Mouse (Mus musculus) midbrain, embryonic 12.5 days (tissue): ENCODE results near the gene Adssl1. TPM values are rescaled to one million over a fixed set of nuclear protein-coding genes. Genes with fewer than 3 reads are reported as not detected.

Source experiments
- ATAC-seq: fragments of 200-750 bp; cut with Nextera tagmentation; 2 replicates; pipeline ENCODE4 v1.8.0; 2017; ENCODE audit warnings: low read depth, moderate TSS enrichment, moderate library complexity; ENCODE audit not compliant: low FRiP score
- H3K27ac ChIP-seq: fragments of 300-500 bp; sonication (generic); replicated peaks from 2 replicates; pipeline ENCODE4 v1.5.1; 2016; ENCODE audit warnings: mild to moderate bottlenecking
- H3K27me3 ChIP-seq: fragments of 300-500 bp; sonication (generic); 2 replicates; pipeline ENCODE4 v1.6.1; 2016; ENCODE audit warnings: mild to moderate bottlenecking
- H3K36me3 ChIP-seq: fragments of 300-500 bp; sonication (generic); 2 replicates; pipeline ENCODE4 v1.6.1; 2016
- H3K4me1 ChIP-seq: fragments of 300-500 bp; sonication (generic); 2 replicates; pipeline ENCODE4 v1.6.1; 2016
- H3K4me2 ChIP-seq: fragments of 300-500 bp; sonication (generic); replicated peaks from 2 replicates; pipeline ENCODE4 v1.6.1; 2016; ENCODE audit warnings: mild to moderate bottlenecking, moderate library complexity
- H3K4me3 ChIP-seq: fragments of 300-500 bp; sonication (generic); 2 replicates; pipeline ENCODE4 v1.5.1; 2016; ENCODE audit warnings: mild to moderate bottlenecking
- H3K9ac ChIP-seq: fragments of 300-500 bp; sonication (generic); replicated peaks from 2 replicates; pipeline ENCODE4 v1.6.1; 2016; ENCODE audit warnings: mild to moderate bottlenecking, moderate library complexity
- H3K9me3 ChIP-seq: fragments of 300-500 bp; sonication (generic); 2 replicates; pipeline ENCODE4 v1.6.1; 2016; ENCODE audit warnings: mild to moderate bottlenecking
- WGBS: fragments of 180-500 bp; shearing (Covaris S2); methylation state at CpG from one replicate; pipeline ENCODE4 v1.1.7; 2016; 5-methylcytosine and 5-hydroxymethylcytosine counted together
- polyA plus RNA-seq: library from polyadenylated mRNA; unstranded; fragments of >200 nt; fragmentation: Nextera tagmentation; extraction: Ambion mirVana; gene quantifications from 2 replicates; pipeline ENCODE4 v1.2.1, GENCODE M21; 2016

Adssl1 gene
- polyA plus RNA-seq, 1 experiment from 2014 or later, result 1.9 TPM

GRCm38 (mm10) chr12:112644855-112645506 is 25.1 kb downstream of the Adssl1 start:
- H3K4me3 ChIP-seq, result peak overlapping the region; percentile 75
- H3K4me1 ChIP-seq, result peaks cover 18% of the 10 kb centered on the region
- H3K36me3 ChIP-seq, result peaks cover 26% of the 10 kb centered on the region
- H3K27me3 ChIP-seq, result no peaks in the 10 kb centered on the region
- H3K9ac ChIP-seq, result peak overlapping the region; percentile 81
- no peaks in the 10 kb centered on the region for H3K9me3 ChIP-seq
- WGBS, result under 1% methylated on average over 75 of the region's 75 CpGs
- peak overlapping the region; percentile 89 for H3K4me2 ChIP-seq
- no peak; the same call in 1 of the 2 replicates for ATAC-seq
- peak overlapping the region; percentile 81 for H3K27ac ChIP-seq

GRCm38 (mm10) chr12:112646139-112646538 is 26.3 kb downstream of the Adssl1 start:
- Histone ChIP-seq H3K36me3 (peaks cover 37% of the 10 kb centered on the region), H3K9me3 (no peaks in the 10 kb centered on the region), H3K4me3 (peak overlapping the region; percentile 75), H3K4me1 (peaks cover 18% of the 10 kb centered on the region), H3K4me2 (peak overlapping the region; percentile 89), H3K27ac (no peak overlapping the region), H3K27me3 (no peaks in the 10 kb centered on the region), H3K9ac (peak overlapping the region; percentile 81)
- ATAC-seq, result no peak
- WGBS, result 62% methylated on average over 6 of the region's 6 CpGs

- Histone ChIP-seq H3K27me3 (no peaks in the 10 kb centered on the region), H3K9ac (no peak overlapping the region), H3K36me3 (peaks cover 51% of the 10 kb centered on the region), H3K4me1 (peaks cover 18% of the 10 kb centered on the region), H3K27ac (no peak overlapping the region), H3K4me3 (no peak overlapping the region), H3K9me3 (no peaks in the 10 kb centered on the region), H3K4me2 (no peak overlapping the region)
- ATAC-seq, result no peak
- WGBS, result 93% methylated on average over 5 of the region's 5 CpGs
Observed at GRCm38 (mm10) chr12:112648081-112648480, 28.2 kb downstream of the Adssl1 start.

GRCm38 (mm10) chr12:112651778-112652439 is 32.1 kb downstream of the Adssl1 start:
- Histone ChIP-seq H3K4me3 (no peak overlapping the region), H3K36me3 (peaks cover 87% of the 10 kb centered on the region), H3K27ac (no peak overlapping the region), H3K9me3 (no peaks in the 10 kb centered on the region), H3K4me1 (peaks cover under 1% of the 10 kb centered on the region), H3K27me3 (no peaks in the 10 kb centered on the region), H3K9ac (no peak overlapping the region), H3K4me2 (no peak overlapping the region)
- 82% methylated on average over 5 of the region's 5 CpGs for WGBS
- no peak for ATAC-seq

GRCm38 (mm10) chr12:112653157-112653824 is 33.4 kb downstream of the Adssl1 start:
- Histone ChIP-seq H3K36me3 (peaks cover 91% of the 10 kb centered on the region), H3K4me3 (no peak overlapping the region), H3K27me3 (no peaks in the 10 kb centered on the region), H3K4me1 (no peaks in the 10 kb centered on the region; the same call in 1 of the 2 replicates), H3K9ac (no peak overlapping the region), H3K4me2 (no peak overlapping the region), H3K9me3 (no peaks in the 10 kb centered on the region), H3K27ac (peak overlapping the region; percentile 47; the same call in 1 of the 2 replicates)
- WGBS, result 56% methylated on average over 7 of the region's 7 CpGs
- ATAC-seq, result peak; percentile 63

- H3K9me3 ChIP-seq, result no peaks in the 10 kb centered on the region
- WGBS, result 96% methylated on average over 5 of the region's 5 CpGs
- no peak overlapping the region for H3K4me2 ChIP-seq
- H3K9ac ChIP-seq, result no peak overlapping the region
- no peaks in the 10 kb centered on the region for H3K27me3 ChIP-seq
- ATAC-seq, result no peak
- peaks cover 91% of the 10 kb centered on the region for H3K36me3 ChIP-seq
- no peaks in the 10 kb centered on the region; the same call in 1 of the 2 replicates for H3K4me1 ChIP-seq
- H3K27ac ChIP-seq, result peak overlapping the region; percentile 47; the same call in 1 of the 2 replicates
- H3K4me3 ChIP-seq, result no peak overlapping the region
Observed at GRCm38 (mm10) chr12:112654076-112654475, 34.2 kb downstream of the Adssl1 start.

- H3K9me3 ChIP-seq, result no peaks in the 10 kb centered on the region
- 97% methylated on average over 7 of the region's 7 CpGs for WGBS
- no peak overlapping the region for H3K9ac ChIP-seq
- no peak for ATAC-seq
- H3K27me3 ChIP-seq, result no peaks in the 10 kb centered on the region
- no peak overlapping the region for H3K4me3 ChIP-seq
- H3K4me1 ChIP-seq, result peaks cover 38% of the 10 kb centered on the region
- H3K4me2 ChIP-seq, result no peak overlapping the region
- peaks cover 95% of the 10 kb centered on the region for H3K36me3 ChIP-seq
- H3K27ac ChIP-seq, result no peak overlapping the region
Observed at GRCm38 (mm10) chr12:112658619-112659018, 38.8 kb downstream of the Adssl1 start.

- Histone ChIP-seq H3K36me3 (peaks cover 90% of the 10 kb centered on the region), H3K4me1 (peaks cover 43% of the 10 kb centered on the region)
Observed at GRCm38 (mm10) chr12:112659109-112659508, 39.3 kb downstream of the Adssl1 start.

GRCm38 (mm10) chr12:112660576-112661326 is 40.9 kb downstream of the Adssl1 start:
- H3K27ac ChIP-seq, result peak overlapping the region; percentile 96
- H3K9me3 ChIP-seq, result no peaks in the 10 kb centered on the region
- no peak overlapping the region for H3K4me3 ChIP-seq
- H3K4me1 ChIP-seq, result peaks cover 59% of the 10 kb centered on the region
- 31% methylated on average over 5 of the region's 5 CpGs for WGBS
- peak; percentile 51 for ATAC-seq
- H3K4me2 ChIP-seq, result peak overlapping the region; percentile 40
- H3K9ac ChIP-seq, result peak overlapping the region; percentile 46; the same call in 1 of the 2 replicates
- H3K36me3 ChIP-seq, result peaks cover 86% of the 10 kb centered on the region
- no peaks in the 10 kb centered on the region for H3K27me3 ChIP-seq

More at GRCm38 (mm10) chr12:112659109-112659508, 39.3 kb downstream of the Adssl1 start:
- Histone ChIP-seq H3K4me3 (no peak overlapping the region), H3K9me3 (no peaks in the 10 kb centered on the region), H3K27ac (no peak overlapping the region), H3K9ac (0 out of 2 replicates have a peak overlapping the region, but pooled peaks have one; percentile 16), H3K4me2 (no peak overlapping the region), H3K27me3 (no peaks in the 10 kb centered on the region)
- WGBS, result 75% methylated on average over 6 of the region's 6 CpGs
- no peak for ATAC-seq

GRCm38 (mm10) chr12:112661327-112661605 is 41.4 kb downstream of the Adssl1 start:
- Histone ChIP-seq H3K4me3 (no peak overlapping the region), H3K4me1 (peaks cover 64% of the 10 kb centered on the region)

GRCm38 (mm10) chr12:112661851-112662250 is 42.0 kb downstream of the Adssl1 start:
- no peak for ATAC-seq
- no peaks in the 10 kb centered on the region for H3K9me3 ChIP-seq
- H3K4me2 ChIP-seq, result no peak overlapping the region
- peaks cover 70% of the 10 kb centered on the region for H3K4me1 ChIP-seq
- no peak overlapping the region for H3K4me3 ChIP-seq
- peaks cover 86% of the 10 kb centered on the region for H3K36me3 ChIP-seq
- 79% methylated on average over 9 of the region's 9 CpGs for WGBS
- no peaks in the 10 kb centered on the region for H3K27me3 ChIP-seq
- peak overlapping the region; percentile 96 for H3K27ac ChIP-seq
- no peak overlapping the region; the same call in 1 of the 2 replicates for H3K9ac ChIP-seq

More at GRCm38 (mm10) chr12:112661327-112661605, 41.4 kb downstream of the Adssl1 start:
- H3K9ac ChIP-seq, result peak overlapping the region; percentile 46; the same call in 1 of the 2 replicates
- no peaks in the 10 kb centered on the region for H3K27me3 ChIP-seq
- peaks cover 86% of the 10 kb centered on the region for H3K36me3 ChIP-seq
- ATAC-seq, result no peak
- peak overlapping the region; percentile 96 for H3K27ac ChIP-seq
- 70% methylated on average over 3 of the region's 3 CpGs for WGBS
- no peaks in the 10 kb centered on the region for H3K9me3 ChIP-seq
- H3K4me2 ChIP-seq, result peak overlapping the region; percentile 40
